Mouse (Mus musculus) lung, postnatal 0 days (tissue): ENCODE results near the gene Cdca5.

Source experiments
- CTCF ChIP-seq: IDR thresholded peaks from 2 replicates; pipeline ENCODE4 v1.5.1; 2016; ENCODE audit warnings: antibody characterized with exemption, mild to moderate bottlenecking
- EP300 ChIP-seq: IDR thresholded peaks from 2 replicates; pipeline ENCODE4 v1.6.1; 2016; ENCODE audit warnings: antibody characterized with exemption, mild to moderate bottlenecking, control low read depth

DNA sequence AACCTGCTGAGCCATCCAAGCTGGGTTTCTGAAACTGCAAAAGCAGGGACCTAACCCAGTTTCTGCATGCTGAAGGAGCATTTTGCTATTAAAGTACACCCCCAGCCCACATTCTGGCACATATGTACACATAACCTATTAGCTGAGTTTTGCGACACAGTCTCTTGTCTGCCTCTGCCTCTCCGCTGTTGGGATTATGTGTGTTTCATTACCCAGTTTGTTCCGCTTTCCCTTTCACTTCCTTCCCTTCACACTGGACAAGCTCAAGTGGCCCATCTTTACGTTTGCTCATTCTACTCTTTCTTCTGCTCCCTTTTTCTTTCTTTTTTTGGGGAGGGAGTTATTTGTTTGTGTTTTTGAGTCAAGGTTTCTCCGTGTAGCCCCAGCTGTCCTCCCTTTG is 10.9 kb upstream of the Cdca5 start:
- TF ChIP-seq EP300 (no peak), CTCF (no peak)
